Comparison of ENCODE assay signal across 8 mouse cellular contexts in genomic region chr4:46650086-46650753, GRCm38 (mm10). TPM values are rescaled to one million over a fixed set of nuclear protein-coding genes. Genes with fewer than 3 reads are reported as not detected.
DNase-seq lines count a peak whose midpoint lies in the region; ATAC-seq lines count a peak whose summit lies in the region.

Gene Tbc1d2, minus strand, starts transcription at chr4:46650209.

- ATAC-seq in megakaryocyte, adult 5-6 weeks (ENCODE audit: poor library complexity, severe bottlenecking), result peak; percentile 98

- DNase-seq in adrenal gland, adult 18-20 months (ENCODE audit: low spot score in 2 of 2), result peak; percentile 95 to 96
- DNase-seq in embryo, embryonic 10.5 days (ENCODE audit: low spot score), result peak; percentile 94
- DNase-seq in gastrocnemius, postnatal 10 days, result peak; percentile 95
- DNase-seq in hindlimb bud, embryonic 11.5 days (ENCODE audit: extremely low spot score, low read depth, low spot score), result peak; percentile 42
- DNase-seq in left cerebral cortex, adult 8-10 months (ENCODE audit: low spot score in 2 of 2), result peak; percentile 85 to 88
- DNase-seq in right cerebral cortex, adult 18-20 months, result peak; percentile 95
- DNase-seq in urinary bladder, adult 2 months (ENCODE audit: low spot score), result peak; percentile 92

RNA-seq across cellular contexts. Expression of gene Tbc1d2, which starts in this region (rescaled TPM):
- total RNA-seq in adrenal gland, adult 18-20 months (2021), result 1 to 10 TPM; 1.4 to 3.3 TPM
- total RNA-seq in gastrocnemius, postnatal 10 days (2021), result 1 to 10 TPM; 1.6 to 1.8 TPM
- total RNA-seq in left cerebral cortex, adult 8-10 months (2022), result 1 to 10 TPM; 2.4 to 3.9 (median 3.4) TPM
- 8.9 and 10.4 TPM in 2 replicates for total RNA-seq in megakaryocyte, adult 5-6 weeks (2015)
- 8.5 and 11.6 TPM in 2 replicates for total RNA-seq in megakaryocyte, adult 5-6 weeks (2017)
- 18.6 and 24.0 TPM in 2 replicates for polyA plus RNA-seq in urinary bladder, adult 2 months (2012; rRNA removed)

Comparison
In these comparisons a context has a peak if more than half of its experiments do, and no peak if none do; other contexts are left out.
1. Peak in every context shown above with its lines: DNase-seq and ATAC-seq.
2. DNase-seq: peak in every context shown above with its lines; median percentile 96 in adrenal gland, adult 18-20 months; 95 in gastrocnemius, postnatal 10 days; 95 in right cerebral cortex, adult 18-20 months; 94 in embryo, embryonic 10.5 days; 92 in urinary bladder, adult 2 months; 86 in left cerebral cortex, adult 8-10 months; 42 in hindlimb bud, embryonic 11.5 days.